Mouse (Mus musculus) heart, adult 9 months (tissue): ENCODE results near the gene Gpr3.
A peak's percentile ranks its signal among the peaks of the same experiment; 100 is the strongest.

Source experiments
- DNase-seq, 2 experiments: peaks; one replicate each; pipeline ENCODE4 v3.0.0; 2022; ENCODE audit warnings: low spot score in 2 of 2

The Gpr3 gene

DNA sequence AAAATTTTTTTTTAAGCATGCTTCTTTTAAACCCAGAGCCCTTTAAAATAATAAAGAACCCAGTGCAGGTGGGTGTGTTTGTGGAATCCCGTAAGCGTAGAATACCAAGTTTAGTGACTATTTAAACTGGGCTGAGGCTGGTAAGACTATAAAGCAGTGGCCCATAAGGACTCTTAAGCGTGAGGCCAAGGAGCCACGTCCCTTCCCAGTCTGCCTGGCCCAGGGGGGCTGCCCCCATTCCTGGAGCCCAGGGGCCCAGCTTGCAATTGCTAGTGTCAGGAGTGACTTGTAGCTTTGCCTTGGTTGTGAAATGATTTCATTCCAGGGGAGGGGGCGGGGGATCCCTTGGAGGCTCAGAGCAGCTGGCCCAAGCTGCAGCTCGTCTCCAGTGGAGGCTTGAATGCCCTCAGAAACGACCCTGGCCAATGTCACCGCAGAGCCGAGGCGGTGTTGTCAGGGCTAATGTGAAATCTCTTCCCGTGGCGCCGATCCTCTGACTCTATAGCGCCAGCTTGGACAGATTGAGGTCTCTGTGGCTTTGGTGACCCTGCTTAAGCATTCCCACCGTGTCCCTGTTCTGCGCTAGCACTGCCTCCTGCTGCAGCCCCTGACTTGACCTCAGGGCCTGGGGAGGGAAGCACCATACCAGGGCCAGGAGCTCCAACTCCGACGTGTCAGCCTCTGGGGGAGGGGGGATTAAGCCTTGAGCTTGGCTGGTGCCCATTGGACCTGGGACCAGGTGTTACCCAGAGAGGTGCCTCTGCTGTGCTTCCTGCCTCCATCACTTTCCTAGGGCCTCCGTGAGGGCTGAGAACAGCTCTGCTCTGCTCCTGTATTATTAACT is 13.8 kb downstream of the Gpr3 start:
- no peak for DNase-seq

DNA sequence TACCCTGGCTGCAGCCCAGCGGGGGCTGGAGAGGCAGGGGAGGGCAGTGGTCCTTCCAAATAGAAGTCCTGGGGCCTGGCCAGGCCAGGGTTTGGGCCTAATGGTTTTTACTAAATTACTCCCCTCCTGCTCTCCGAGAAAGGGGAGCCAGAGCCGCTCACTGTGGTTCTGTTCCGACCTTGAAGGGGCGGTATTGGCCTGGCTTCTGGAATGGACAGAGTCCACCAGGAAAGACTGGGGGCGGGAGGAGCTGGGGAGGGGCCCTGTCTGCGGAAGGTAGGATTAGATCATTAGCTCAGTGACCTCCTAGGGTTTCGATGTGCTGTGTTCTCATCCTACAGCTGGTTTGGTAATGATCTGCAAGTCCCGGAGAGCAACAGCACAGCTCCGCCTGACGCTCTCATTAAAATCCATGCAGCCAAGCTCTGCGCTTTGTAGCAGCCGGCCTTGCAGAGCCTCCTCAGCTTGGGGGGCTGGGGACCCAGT is 14.5 kb downstream of the Gpr3 start:
- no peak for DNase-seq

DNA sequence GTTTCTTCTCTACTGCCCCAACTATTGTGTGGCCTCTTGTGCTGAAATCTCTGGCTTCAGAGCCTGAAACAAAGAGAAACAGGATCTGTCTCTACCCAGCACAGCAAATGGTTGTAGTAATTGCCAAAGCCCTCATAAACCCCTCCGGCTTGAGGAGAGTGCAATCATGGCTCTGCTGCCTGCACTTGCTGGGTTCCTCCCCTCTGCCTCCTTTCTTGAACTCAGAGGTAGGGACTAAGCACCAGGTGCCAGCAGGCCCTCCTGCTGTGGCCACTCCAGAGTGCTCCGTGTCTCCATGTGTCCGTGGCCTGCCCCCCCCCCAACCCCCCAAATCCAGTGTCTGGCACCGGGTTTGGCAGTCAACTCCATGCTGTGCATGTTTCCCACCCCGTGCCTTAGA is 15.0 kb downstream of the Gpr3 start:
- no peak for DNase-seq

DNA sequence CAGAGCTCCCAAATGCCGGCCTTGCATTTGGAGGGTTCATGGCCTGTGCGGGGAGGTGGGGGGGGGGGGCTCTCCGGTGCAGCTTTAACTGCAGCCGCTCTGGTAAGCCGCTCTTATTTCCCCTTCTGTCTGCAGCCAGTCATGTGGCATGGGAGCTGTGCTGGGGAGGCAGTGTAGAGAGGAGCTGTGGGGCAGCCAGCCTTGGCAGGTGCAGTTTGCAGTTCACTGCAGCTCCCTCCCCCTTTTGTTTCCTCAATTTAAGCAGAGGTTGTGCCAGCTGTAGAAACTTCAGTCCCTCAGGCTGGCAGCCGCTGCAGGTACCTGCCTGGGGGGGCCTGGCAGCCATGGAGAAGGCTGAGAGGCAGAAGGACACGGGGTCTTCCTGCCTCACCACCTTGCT is 15.5 kb downstream of the Gpr3 start:
- DNase-seq: no peak

DNA sequence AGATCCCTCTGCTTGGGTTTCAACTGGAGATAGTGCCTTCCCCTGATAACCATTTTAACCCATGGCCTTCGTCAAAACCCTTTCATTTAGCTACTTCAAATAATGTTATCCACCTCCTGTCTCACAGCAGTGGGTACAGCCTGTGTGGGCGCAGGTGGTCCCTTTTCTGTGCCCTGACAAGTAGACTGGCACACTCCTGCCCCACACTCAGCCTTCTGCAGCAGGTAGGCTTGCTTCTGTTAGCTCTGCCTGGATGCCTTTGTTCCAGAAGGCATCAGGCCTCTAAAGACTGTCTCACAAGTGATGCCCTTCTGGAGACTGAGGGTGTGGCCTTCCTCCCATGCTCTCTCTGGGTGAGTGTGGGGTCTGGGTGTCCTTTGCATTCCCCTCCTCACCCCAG is 16.2 kb downstream of the Gpr3 start:
- DNase-seq: no peak

DNA sequence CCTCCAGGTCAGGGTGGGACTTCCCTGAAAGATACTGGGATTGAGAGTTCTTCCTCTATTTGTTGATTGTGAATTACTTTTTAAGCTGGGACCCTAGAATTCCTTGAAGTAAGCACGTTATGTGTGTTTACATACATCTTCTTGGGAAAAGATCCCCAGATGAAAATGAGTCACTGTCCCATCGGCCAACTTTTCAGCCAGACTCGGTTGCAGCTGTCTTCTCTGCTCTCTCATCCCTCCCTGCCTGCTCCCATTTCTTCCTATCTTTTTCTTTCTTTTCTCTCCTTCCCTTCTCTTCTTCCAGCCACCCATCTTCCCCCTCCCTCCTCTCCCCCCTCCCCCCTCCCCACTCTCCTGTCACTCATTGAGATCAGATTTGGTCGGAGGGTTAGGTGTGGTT is 17.3 kb downstream of the Gpr3 start:
- no peak for DNase-seq

DNA sequence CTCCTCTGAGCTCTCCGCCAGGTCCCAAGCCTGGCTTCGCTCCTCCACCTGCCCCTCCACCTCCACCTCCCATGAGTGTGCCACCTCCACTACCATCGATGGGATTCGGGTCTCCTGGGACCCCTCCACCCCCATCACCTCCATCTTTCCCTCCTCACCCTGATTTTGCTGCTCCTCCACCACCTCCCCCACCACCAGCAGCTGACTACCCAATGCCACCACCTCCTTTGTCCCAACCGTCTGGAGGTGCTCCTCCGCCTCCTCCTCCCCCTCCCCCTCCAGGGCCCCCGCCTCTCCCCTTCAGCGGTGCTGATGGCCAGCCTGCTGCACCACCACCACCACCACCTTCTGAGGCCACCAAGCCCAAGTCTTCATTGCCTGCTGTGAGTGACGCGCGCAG is 17.9 kb downstream of the Gpr3 start:
- DNase-seq: no peak

DNA sequence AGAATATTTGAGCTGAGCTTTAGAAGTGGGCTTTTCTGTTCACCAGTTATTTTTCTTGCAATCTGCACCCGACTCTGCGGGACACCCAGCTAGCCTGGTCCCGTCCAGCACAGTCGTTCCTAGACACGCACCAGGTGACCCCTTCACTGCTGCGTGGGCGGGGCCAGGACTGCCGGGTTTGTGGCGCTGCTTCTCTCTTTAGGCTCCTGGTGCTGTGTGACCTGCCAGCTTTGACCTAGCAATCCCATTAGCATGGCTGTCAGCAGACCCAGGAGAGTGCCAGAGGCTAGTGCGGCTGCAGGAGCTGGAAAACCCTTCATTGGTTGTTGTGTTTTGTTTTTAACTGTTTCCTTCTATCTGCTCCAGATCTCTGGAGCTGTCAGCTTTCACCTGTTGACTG is 22.9 kb downstream of the Gpr3 start:
- DNase-seq: no peak

DNA sequence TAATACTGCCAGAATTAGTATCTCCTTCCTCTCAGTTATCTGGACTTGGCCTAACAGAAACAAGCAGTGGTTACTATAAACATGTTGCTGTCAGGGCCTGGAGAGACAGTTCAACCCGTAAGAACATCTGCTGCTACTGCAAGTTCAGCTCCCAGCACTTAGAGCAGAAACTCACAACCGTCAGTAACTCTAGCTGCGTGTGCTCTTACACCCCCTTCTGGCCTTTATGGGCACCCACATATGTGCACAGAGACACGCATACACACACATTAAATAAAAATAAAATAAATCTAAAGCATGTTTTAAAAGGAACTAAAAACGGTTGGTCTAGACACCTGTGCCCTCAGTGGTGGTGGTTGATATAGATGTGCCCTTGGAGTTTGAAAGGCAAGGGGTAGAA is 25.5 kb downstream of the Gpr3 start:
- DNase-seq: no peak

DNA sequence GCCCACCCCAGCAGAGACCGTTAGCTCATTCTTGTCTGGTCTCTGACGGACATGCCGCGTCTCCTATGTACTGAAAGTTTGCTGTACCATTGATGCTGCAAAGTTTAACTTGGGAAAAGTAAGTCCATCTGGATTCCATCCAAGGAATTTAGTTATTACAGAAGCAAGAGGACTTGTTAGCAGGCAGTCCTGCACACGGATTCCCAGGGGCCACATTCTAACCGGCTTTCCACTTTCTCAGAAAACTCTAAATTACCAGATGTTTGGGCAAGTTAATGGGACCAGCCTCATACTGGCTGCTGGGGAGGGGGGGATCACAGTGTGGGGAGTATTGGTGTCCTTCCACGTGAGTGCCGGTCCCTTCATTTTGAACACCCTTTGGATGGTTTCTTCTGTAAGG is 26.4 kb downstream of the Gpr3 start:
- DNase-seq: no peak

DNA sequence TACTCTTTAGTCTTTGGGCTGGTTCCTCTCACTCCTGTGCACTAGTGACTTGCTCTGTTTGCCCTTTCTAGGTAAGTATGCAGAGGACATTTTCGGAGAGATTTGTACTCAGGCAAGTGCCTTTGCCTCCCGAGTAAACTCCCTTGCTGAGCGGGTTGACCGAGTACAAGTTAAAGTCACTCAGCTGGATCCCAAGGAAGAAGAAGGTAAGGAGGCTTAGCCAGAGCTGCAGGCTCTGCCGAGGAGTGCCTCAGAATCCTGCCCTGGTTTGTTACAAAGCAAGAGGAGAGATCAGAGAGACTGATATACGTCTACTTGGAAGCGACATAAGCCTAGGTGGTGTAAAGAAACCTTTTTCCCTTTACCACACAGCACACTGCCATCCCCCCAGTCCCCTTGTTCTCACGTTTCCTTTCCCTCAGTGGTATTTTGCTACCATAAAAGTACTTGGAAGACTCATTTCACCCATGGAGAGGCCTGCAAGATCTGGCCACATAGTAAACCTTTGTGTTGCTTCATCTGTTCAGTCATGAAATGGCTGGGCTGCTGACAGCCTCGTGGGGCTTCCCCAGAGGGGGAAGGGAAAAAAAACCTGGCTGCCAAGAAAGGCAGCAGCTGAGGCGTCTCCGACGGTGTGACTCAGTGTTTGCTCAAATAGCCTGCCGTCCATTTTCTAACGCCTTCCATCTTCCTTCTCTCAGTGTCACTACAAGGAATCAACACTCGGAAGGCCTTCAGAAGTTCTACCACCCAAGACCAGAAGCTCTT is 27.3 kb downstream of the Gpr3 start:
- peak; percentile 78 to 84 for DNase-seq

DNA sequence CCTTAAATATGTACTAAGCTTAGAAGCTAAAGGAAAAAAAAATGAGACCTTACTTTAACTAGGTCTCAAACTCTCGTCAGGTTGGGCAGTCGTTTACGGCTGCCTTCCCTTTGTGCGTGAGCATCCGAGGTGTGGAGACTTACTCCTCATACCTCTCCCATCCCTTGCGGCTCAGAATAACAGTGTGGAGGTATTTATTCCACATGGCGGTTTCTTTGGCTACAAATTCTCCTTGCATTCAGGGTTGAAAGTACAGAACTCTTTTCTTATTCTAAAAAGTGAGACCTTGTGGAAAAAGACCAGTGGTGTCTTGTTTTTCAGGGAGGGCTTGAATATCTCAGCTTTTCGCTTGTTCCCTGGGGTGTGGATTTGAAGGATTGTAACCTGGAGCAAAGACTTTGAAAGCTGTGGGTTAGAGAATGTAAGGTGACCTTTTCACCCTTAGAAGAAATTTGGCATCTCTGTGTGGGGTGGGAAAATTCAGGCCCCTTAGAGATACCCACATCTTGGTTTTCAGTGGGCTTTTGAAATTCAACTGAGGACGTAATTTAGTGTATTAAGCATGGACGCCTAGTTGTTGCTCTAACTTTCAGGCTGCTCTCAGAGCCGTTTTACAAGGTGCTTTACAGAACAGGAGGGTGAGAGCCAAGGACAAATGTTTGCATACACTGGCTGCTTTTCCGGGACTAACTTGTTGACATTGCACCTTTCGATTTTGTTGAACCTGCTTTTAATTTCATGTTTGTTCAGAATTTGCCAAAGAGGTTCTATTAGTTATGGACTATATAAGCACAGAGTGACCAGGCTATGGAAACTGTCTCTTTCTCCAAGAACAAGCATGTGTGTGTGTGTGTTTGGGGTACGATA is 28.1 kb downstream of the Gpr3 start:
- DNase-seq: no peak

DNA sequence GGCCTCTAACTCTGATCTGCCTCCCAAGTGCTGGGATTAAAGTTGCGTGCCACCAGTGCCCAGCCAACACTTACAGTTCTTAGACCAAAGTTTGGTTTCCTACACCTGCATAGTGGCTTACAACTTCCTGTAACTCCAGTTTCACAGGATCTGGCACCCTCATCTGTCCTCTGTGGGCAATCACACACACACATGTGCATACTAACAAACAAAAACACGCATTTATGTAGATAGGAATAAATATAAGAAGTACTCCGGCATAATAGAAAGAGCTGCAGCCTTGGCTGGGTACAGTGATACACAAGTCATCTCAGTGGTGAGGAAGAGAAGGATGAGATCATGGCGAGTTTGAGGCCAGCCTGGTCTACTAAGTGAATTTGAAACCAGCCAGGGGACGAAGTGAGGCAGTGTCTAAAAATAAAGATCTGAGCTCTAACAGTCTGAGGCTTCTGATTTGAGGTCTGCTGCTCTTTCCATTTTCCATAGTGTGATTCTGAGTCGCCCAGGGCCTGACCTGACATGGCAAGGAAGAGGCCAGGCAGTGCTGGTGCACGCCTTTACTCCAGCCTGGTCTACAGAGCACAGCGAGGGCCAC is 29.8 kb downstream of the Gpr3 start:
- no peak for DNase-seq

DNA sequence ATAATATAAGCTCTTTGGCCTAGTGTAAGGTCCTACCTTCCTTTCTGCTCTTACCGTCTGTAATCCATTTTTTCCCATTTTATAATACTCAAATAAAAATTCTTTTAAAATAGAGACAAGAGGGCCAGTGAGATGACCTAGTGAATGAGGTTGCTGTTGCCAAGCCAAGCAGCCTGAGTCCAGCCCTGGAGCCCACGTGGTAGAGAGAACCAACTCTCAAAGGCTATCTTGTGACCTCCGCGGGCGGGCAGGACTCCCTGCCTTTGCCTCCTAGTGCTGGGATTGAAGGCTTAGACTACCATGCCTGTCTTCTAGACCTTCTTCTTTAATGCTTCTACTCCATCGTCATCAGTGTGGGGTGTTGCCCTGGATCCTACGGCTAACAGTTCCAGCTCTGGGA is 33.1 kb downstream of the Gpr3 start:
- DNase-seq: no peak

DNA sequence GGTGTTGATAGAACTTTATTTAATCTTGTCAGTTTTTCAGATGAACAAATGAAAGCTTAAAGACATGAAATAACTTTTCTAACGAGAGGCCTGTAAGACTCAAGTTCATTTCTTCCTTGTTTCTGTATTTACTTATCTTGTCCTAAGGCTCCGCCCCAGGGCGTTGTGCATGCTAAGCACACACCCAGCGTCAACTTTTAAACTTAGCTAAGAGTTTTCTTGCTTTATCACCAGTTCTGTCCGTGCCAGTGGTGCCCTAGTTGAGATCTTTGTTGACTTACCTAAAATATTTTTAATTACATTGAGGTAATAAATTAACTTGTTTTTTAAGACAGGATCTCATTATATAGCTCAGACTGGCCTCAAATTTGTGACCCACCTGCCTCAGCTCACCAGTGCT is 34.0 kb downstream of the Gpr3 start:
- DNase-seq: no peak

DNA sequence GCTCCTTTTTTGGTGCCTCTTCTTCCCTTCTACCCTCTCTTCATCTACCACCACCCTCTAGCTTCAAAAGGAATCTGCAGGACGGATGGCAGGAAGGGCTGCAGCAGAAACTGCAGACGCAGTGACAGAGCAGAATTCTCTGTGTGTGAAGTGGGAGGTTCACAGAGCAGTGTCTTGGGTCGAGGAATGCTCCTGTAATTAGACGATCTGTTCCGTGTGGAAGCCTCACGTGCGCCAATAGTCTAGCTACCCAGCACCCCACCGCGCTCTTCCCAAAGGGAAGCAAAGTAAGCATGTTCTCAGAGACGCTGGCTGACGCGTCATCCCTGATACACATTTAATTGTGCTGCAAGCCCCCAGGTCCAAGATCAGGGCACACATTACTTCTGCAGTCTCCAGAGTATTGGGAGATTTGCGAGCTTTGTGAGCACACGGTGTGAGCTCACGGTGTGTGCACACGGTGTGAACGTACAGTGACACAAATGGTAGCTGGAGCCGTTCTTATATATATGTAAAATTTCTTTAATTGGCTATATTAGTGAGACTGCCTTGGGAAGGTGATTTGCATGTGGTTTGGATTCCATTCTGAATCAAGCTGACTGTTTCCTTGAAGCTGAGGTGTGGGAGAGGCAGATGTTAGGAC is 35.5 kb downstream of the Gpr3 start:
- no peak for DNase-seq

DNA sequence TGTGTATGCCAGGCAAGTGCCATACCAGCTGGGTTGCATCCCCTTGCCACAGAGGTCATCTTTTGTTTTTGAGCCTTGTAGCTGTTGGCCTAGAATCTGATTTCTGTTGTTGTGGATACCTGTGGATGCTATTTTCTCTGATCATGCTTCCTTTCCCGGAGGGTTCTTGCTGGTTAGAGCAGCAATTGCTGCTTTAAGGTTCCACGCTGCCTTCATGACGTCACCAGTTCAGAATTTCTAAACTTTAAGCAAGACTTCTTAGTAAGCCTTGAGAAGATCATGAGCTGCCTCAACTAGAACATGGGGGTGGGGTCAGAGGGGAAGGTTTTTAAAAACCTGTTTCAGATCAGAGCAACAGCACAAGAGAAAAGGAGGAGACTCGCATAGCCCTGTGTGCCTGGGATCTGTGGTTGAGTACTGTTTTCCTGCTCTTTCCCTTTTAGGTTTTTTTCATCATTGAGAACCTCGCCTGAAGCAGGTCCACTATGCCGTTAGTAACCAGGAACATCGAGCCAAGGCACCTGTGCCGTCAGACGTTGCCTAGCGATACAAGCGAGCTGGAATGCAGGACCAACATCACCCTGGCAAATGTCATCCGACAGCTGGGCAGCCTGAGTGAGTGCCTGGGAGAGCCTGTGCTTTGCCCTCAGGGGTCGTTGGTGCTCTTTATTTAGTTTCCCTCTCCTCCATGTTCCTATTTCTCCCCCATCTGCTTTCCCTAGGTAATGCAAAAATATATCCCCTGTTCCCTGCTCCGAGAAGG is 36.2 kb downstream of the Gpr3 start:
- DNase-seq: no peak

DNA sequence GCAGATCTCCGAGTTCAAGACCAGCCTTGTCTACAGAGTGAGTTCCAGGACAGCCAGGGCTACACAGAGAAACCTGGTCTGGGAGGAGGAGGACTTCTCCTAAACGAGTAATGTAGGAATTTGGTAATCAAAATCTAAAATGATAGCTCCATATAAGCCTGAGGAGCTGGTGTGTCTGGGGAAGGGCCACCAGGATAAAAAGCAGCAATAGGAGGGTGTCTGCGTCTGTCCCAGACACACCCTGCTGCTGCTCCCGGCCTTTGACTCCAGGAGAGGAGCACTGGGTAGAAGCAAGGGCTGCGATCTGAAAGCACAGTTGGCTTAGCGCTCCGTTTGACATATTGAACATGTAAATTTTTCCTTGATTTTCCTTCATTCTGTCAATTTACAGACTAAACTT is 37.1 kb downstream of the Gpr3 start:
- DNase-seq: no peak

DNA sequence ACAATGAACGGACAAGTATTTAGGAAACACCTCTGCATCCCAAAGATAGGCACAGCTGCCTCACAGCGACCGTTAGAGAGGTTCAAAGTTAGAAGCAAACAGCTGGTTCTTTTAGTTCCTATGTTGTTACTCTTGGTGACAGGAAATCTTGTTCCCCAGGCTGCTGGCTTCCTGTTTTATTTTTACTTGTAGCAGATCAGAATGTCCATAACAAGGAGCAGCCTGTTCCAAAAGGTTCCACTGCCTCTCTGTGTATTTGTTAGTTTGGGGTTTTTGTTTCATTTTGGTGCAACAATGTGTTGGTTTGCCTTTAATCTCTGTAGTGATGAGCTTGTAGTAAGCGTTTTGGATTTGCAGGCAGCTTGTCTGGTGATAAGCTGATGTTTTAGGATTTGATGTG is 38.0 kb downstream of the Gpr3 start:
- peak; percentile 76 to 89 for DNase-seq

DNA sequence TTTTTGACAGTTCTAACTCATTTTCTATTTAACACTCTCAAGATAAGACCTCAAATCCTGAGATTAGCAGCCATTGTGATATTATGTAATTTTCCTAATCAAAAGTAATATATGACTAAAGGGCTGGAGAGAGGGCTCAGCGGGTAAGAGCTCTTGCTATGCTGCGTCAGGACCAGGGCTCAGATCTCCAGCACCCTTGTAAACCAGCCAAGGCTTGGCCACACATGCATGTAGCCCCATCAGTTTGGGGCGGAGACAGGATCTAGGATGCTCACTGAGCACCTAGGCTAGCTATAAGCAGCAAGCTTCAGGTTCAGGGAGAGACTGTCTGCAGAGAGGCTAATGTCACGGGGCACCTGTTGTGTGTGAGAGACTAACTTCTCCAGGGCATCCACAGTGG is 39.9 kb downstream of the Gpr3 start:
- no peak for DNase-seq

DNA sequence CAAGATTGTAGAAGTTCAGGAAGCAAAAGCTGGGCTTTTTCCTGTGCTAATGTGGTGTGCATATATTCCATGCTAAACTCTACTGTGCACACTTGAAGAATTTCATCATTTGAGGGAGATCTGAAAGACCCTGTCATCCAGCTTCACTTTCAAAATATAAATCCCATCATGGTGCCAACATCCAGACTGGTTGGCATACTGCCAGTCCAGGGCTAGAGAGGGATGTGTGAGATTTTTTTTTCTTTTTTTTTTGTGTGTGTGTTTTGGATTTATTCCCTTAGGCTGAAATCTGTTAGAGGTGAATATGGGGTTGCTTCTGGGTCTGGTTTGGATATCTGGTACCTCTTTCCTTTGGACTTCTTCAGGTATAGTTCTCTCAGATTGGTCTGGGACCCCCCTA is 41.7 kb downstream of the Gpr3 start:
- DNase-seq: no peak
